In the genomic region with DNA sequence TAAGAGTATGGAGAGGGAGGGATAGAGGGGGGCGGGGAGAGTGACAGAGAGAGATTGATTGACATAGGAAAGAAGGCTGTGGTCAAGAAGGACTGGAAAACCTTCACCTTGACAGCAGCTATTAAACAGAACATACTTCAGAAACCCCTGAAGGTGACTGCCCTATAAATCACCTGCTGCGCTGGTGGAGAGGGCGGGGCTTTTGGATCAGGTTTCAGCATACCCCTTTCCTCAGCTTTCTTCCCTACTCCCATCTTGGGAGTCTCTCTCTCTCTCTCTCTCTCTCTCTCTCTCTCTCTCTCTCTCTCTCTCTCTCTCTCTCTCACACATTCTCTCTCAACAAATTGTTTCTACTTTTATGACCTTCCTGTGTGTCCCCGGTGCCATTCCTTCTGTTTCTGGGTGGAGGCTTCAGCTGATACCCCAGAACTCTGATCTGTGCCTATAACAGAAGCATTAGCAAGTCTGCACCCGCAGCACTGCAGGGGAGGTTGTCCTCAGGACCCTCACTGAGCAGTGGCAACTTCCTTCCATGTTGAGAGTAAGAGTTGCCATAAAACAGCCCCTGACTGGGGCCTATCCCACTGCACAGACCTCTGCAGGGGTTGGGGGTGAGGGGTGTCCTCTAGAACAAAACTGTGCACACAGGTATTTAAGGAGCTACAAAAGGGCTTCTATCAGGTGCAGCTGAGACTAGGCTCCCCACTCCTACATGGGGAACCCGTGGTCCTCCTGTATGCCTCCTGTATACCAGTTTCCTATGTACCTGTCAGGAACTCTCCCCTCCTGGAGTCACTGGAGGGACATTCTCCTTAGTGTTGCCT, we compare ENCODE assay signal across 15 mouse cellular contexts.
A peak's percentile ranks its signal among the peaks of the same experiment; 100 is the strongest.
DNase-seq lines count a peak whose midpoint lies in the region; ATAC-seq and TF ChIP-seq lines count a peak whose summit lies in the region.
"Had no signal": no experiment of that assay in that cellular context is flagged by ENCODE, and none has a peak within 500 bp of the region (broad histone marks: within the 10 kb centered on the region; RNA-seq: fewer than 3 reads in every experiment).

No protein-coding gene starts in this region.

- H3K9ac ChIP-seq in hindbrain, postnatal 0 days (replicated peaks; ENCODE audit: low read length), result no peak overlapping the region
- no peak overlapping the region for H3K9ac ChIP-seq in hindbrain, embryonic 12.5 days
- H3K9ac ChIP-seq in embryonic facial prominence, embryonic 14.5 days (ENCODE audit: low read depth, low read length), result no peak overlapping the region
- H3K9ac ChIP-seq: hindbrain, embryonic 13.5 days had no signal

- H3K4me1 ChIP-seq in hindbrain, postnatal 0 days (ENCODE audit: insufficient read depth, low read length), result no peaks in the 10 kb centered on the region
- peaks cover 6% of the 10 kb centered on the region for H3K4me1 ChIP-seq in hindbrain, embryonic 12.5 days
- H3K4me1 ChIP-seq in embryonic facial prominence, embryonic 14.5 days (ENCODE audit: control insufficient read depth, insufficient read depth, low read length), result no peaks in the 10 kb centered on the region; the same call in 1 of the 2 replicates

- 33% methylated on average over 6 of the region's 6 CpGs for WGBS in hindbrain, postnatal 0 days
- WGBS in hindbrain, embryonic 12.5 days, result 29% methylated on average over 6 of the region's 6 CpGs
- 18% methylated on average over 6 of the region's 6 CpGs for WGBS in embryonic facial prominence, embryonic 14.5 days

- no peak for TF ChIP-seq CTCF in hindbrain, postnatal 0 days (IDR thresholded peaks at IDR 0.05; ENCODE audit: low read depth)

- H3K4me2 ChIP-seq in hindbrain, postnatal 0 days (ENCODE audit: low read depth, low read length), result no peak overlapping the region
- H3K4me2 ChIP-seq in hindbrain, embryonic 12.5 days (replicated peaks), result no peak overlapping the region
- H3K4me2 ChIP-seq in embryonic facial prominence, embryonic 14.5 days (ENCODE audit: low read depth, low read length), result no peak overlapping the region
- H3K4me2 ChIP-seq: hindbrain, embryonic 13.5 days; liver, embryonic 11.5 days; midbrain, embryonic 11.5 days had no signal

- H3K36me3 ChIP-seq in hindbrain, postnatal 0 days (ENCODE audit: insufficient read depth, low read length), result no peaks in the 10 kb centered on the region
- no peaks in the 10 kb centered on the region for H3K36me3 ChIP-seq in hindbrain, embryonic 12.5 days
- no peaks in the 10 kb centered on the region for H3K36me3 ChIP-seq in embryonic facial prominence, embryonic 14.5 days (ENCODE audit: control insufficient read depth, insufficient read depth, low read length)
- H3K36me3 ChIP-seq: hindbrain, embryonic 13.5 days had no signal

- intact Hi-C loops in left cerebral cortex, postnatal 36 days (cut with DNase I), result no loop called here

- no peak overlapping the region for H3K4me3 ChIP-seq in hindbrain, postnatal 0 days (ENCODE audit: low read length)
- H3K4me3 ChIP-seq in hindbrain, embryonic 12.5 days, result no peak overlapping the region
- no peak overlapping the region for H3K4me3 ChIP-seq in embryonic facial prominence, embryonic 14.5 days (ENCODE audit: low read depth, low read length)
- H3K4me3 ChIP-seq: hindbrain, embryonic 13.5 days; myocyte had no signal

- 0 out of 2 replicates have a peak, but pooled peaks cover 3% of the 10 kb centered on the region for H3K27me3 ChIP-seq in hindbrain, postnatal 0 days (ENCODE audit: insufficient read depth, low read length)
- H3K27me3 ChIP-seq in hindbrain, embryonic 12.5 days, result peaks cover 6% of the 10 kb centered on the region; the same call in 1 of the 2 replicates
- 0 out of 2 replicates have a peak, but pooled peaks cover 2% of the 10 kb centered on the region for H3K27me3 ChIP-seq in embryonic facial prominence, embryonic 14.5 days (replicated peaks; ENCODE audit: control insufficient read depth, insufficient read depth, low read length)

- no peak for DNase-seq in hindbrain, postnatal 0 days (ENCODE audit: low spot score)
- DNase-seq in ZHBTc4 (ENCODE audit: low read depth, low spot score), result peak; percentile 28
- peak; percentile 19 for DNase-seq in embryonic facial prominence, embryonic 14.5 days (ENCODE audit: low spot score)
- DNase-seq in mesoderm, embryonic 11.5 days (ENCODE audit: low read depth, low spot score), result peak; percentile 63
- no peak for DNase-seq in left cerebral cortex, postnatal 36 days (ENCODE audit: low spot score in 2 of 2)
- no peak for DNase-seq in layer of hippocampus, postnatal 36 days
- no peak for DNase-seq in testis, postnatal 10 days (ENCODE audit: low spot score)
- DNase-seq: cerebellum, adult 8-10 months; thymus, postnatal 4 days had no signal

- H3K27ac ChIP-seq in hindbrain, postnatal 0 days, result no peak overlapping the region
- H3K27ac ChIP-seq in hindbrain, embryonic 12.5 days, result no peak overlapping the region
- no peak overlapping the region for H3K27ac ChIP-seq in embryonic facial prominence, embryonic 14.5 days (replicated peaks; ENCODE audit: low read depth, low read length)
- H3K27ac ChIP-seq: hindbrain, embryonic 13.5 days had no signal

- peak; percentile 20; the same call in 1 of the 2 replicates for ATAC-seq in hindbrain, postnatal 0 days
- no peak for ATAC-seq in hindbrain, embryonic 12.5 days (ENCODE audit: low FRiP score)
- no peak for ATAC-seq in embryonic facial prominence, embryonic 14.5 days (ENCODE audit: low read depth)
- ATAC-seq: lung, postnatal 0 days had no signal

- no peaks in the 10 kb centered on the region for H3K9me3 ChIP-seq in hindbrain, postnatal 0 days (ENCODE audit: low read length)
- no peaks in the 10 kb centered on the region for H3K9me3 ChIP-seq in hindbrain, embryonic 12.5 days (replicated peaks)
- H3K9me3 ChIP-seq in embryonic facial prominence, embryonic 14.5 days (ENCODE audit: control insufficient read depth, low read length), result no peaks in the 10 kb centered on the region
- H3K9me3 ChIP-seq: hindbrain, embryonic 13.5 days had no signal

Comparison
In these comparisons a context has a peak if more than half of its experiments do, and no peak if none do; other contexts are left out.
1. DNase-seq: peak in ZHBTc4 (single experiment), embryonic facial prominence, embryonic 14.5 days (single experiment) and mesoderm, embryonic 11.5 days (single experiment); none in hindbrain, postnatal 0 days (single experiment), left cerebral cortex, postnatal 36 days (0 of 2), layer of hippocampus, postnatal 36 days (0 of 2) and testis, postnatal 10 days (single experiment).